Mouse (Mus musculus) CD4-positive helper T cell, adult 2 months (primary cell): ENCODE data around the gene Sclt1.

Source experiments
- DNase-seq: peaks from one replicate; pipeline ENCODE4 v3.0.0-alpha.2; 2012; ENCODE audit warnings: low read depth, missing footprints, low spot score

Gene Sclt1

GRCm38 (mm10) chr3:41606330-41606664, 136.0 kb downstream of the Sclt1 start:
- DNase-seq: no peak

- DNase-seq: no peak
Observed at GRCm38 (mm10) chr3:41605601-41606329, 136.5 kb downstream of the Sclt1 start.

GRCm38 (mm10) chr3:41604629-41605321, 137.5 kb downstream of the Sclt1 start:
- peak; percentile 46 for DNase-seq

- DNase-seq: no peak
Observed at GRCm38 (mm10) chr3:41603470-41604019, 138.8 kb downstream of the Sclt1 start.

GRCm38 (mm10) chr3:41602933-41603332, 139.4 kb downstream of the Sclt1 start:
- no peak for DNase-seq

GRCm38 (mm10) chr3:41601226-41602020, 140.9 kb downstream of the Sclt1 start:
- DNase-seq: no peak

- DNase-seq: peak; percentile 38
Observed at GRCm38 (mm10) chr3:41599806-41600589, 142.3 kb downstream of the Sclt1 start.

- no peak for DNase-seq
Observed at GRCm38 (mm10) chr3:41599226-41599625, 143.1 kb downstream of the Sclt1 start.

GRCm38 (mm10) chr3:41598412-41598811, 143.9 kb downstream of the Sclt1 start:
- no peak for DNase-seq

- no peak for DNase-seq
Observed at GRCm38 (mm10) chr3:41597036-41597435, 145.3 kb downstream of the Sclt1 start.

GRCm38 (mm10) chr3:41595010-41595409, 147.3 kb downstream of the Sclt1 start:
- DNase-seq: no peak

- no peak for DNase-seq
Observed at GRCm38 (mm10) chr3:41594097-41594879, 148.0 kb downstream of the Sclt1 start.

GRCm38 (mm10) chr3:41592805-41593204, 149.5 kb downstream of the Sclt1 start:
- no peak for DNase-seq

- DNase-seq: no peak
Observed at GRCm38 (mm10) chr3:41591651-41592170, 150.6 kb downstream of the Sclt1 start.

- no peak for DNase-seq
Observed at GRCm38 (mm10) chr3:41590695-41591559, 151.4 kb downstream of the Sclt1 start.

GRCm38 (mm10) chr3:41589988-41590387, 152.3 kb downstream of the Sclt1 start:
- DNase-seq: no peak

- no peak for DNase-seq
Observed at GRCm38 (mm10) chr3:41589246-41589914, 152.9 kb downstream of the Sclt1 start.

- DNase-seq: no peak
Observed at GRCm38 (mm10) chr3:41588495-41588894, 153.8 kb downstream of the Sclt1 start.

GRCm38 (mm10) chr3:41587588-41587987, 154.7 kb downstream of the Sclt1 start:
- DNase-seq: peak; percentile 32
